Mouse (Mus musculus): ENCODE results near the gene Zfp972.
"Not testable (repeated sequence)": the region's sequence is repeated elsewhere in the genome, so short reads cannot be mapped to it uniquely, and the experiment has no call there.

Gene Zfp972

GRCm38 (mm10) chr2:177925563-177926103 lies at the start of gene Zfp972:
TSS of gene Zfp972 (minus strand) at chr2:177925613.
- not testable (repeated sequence) for DNase-seq

- DNase-seq, result not testable (repeated sequence)
These were observed 49.4 kb upstream of the Zfp972 start for GRCm38 (mm10) chr2:177974814-177975213.

- DNase-seq, result peak; percentile 84
These were observed 31.7 kb upstream of the Zfp972 start, which contains the start of gene Gm14326 for GRCm38 (mm10) chr2:177957145-177957544. TSS of gene Gm14326 (minus strand) at chr2:177957297.

- DNase-seq, result peak; percentile 47
These were observed 31.3 kb upstream of the Zfp972 start for GRCm38 (mm10) chr2:177956734-177957133.

- not testable (repeated sequence) for DNase-seq
These were observed 22.1 kb downstream of the Zfp972 start for GRCm38 (mm10) chr2:177903276-177903675.

GRCm38 (mm10) chr2:177898171-177898570 lies 27.2 kb downstream of the Zfp972 start:
- DNase-seq, result not testable (repeated sequence)

GRCm38 (mm10) chr2:177897046-177897578 lies 28.3 kb downstream of the Zfp972 start, which contains the start of gene Gm14327:
TSS of gene Gm14327 (plus strand) at chr2:177897096.
- DNase-seq, result not testable (repeated sequence)

GRCm38 (mm10) chr2:177887743-177888142 lies 37.7 kb downstream of the Zfp972 start:
- not testable (repeated sequence) for DNase-seq

GRCm38 (mm10) chr2:177862254-177862653 lies 63.2 kb downstream of the Zfp972 start:
- DNase-seq, result not testable (repeated sequence)
